Mouse (Mus musculus) heart, adult 2 months (tissue): ENCODE measurements at regions not wholly inside any gene's neighbourhood (a gene's known extent, or its start where the extent isn't known, plus 50 kb on each side); places are given as distances from the start of the nearest gene placed in this dataset.

Experiments
- DNase-seq, 2 experiments: peaks; one replicate each; pipeline ENCODE4 v3.0.0; 2021
- H3K27ac ChIP-seq: fragments of 200-600 bp; 2 replicates; pipeline ENCODE4 v1.8.1; 2022
- H3K27me3 ChIP-seq: fragments of 200-500 bp; 2 replicates; pipeline ENCODE4 v1.6.1; 2012; ENCODE audit warnings: mild to moderate bottlenecking, low read length, inconsistent platforms, mixed read lengths; ENCODE audit not compliant: control insufficient read depth, insufficient read depth
- H3K36me3 ChIP-seq: fragments of 200-500 bp; 2 replicates; pipeline ENCODE4 v1.6.1; 2012; ENCODE audit warnings: low read length, inconsistent platforms; ENCODE audit not compliant: control insufficient read depth, insufficient read depth
- H3K4me1 ChIP-seq: fragments of 200-500 bp; 2 replicates; pipeline ENCODE4 v1.6.1; 2011; ENCODE audit warnings: low read length; ENCODE audit not compliant: control insufficient read depth, insufficient read depth
- H3K4me3 ChIP-seq: fragments of 200-600 bp; 2 replicates; pipeline ENCODE4 v1.8.1; 2022
- H3K79me2 ChIP-seq: fragments of 200-500 bp; replicated peaks from 2 replicates; pipeline ENCODE4 v1.6.1; 2012; ENCODE audit warnings: mild to moderate bottlenecking, inconsistent platforms, low read length, moderate library complexity, mixed read lengths; ENCODE audit not compliant: control insufficient read depth, insufficient read depth
- H3K9ac ChIP-seq: fragments of 200-500 bp; 2 replicates; pipeline ENCODE4 v1.6.1; 2012; ENCODE audit warnings: low read depth, mild to moderate bottlenecking, control low read depth, inconsistent platforms, low read length, mixed read lengths
- CTCF ChIP-seq: fragments of 200-600 bp; IDR thresholded peaks from 2 replicates; pipeline ENCODE4 v1.8.1; 2022; ENCODE audit warnings: antibody characterized with exemption, mild to moderate bottlenecking, moderate library complexity
- EP300 ChIP-seq: fragments of 200-500 bp; IDR thresholded peaks from 2 replicates; pipeline ENCODE4 v1.6.1; 2011; ENCODE audit warnings: low read depth, low read length, control low read depth; ENCODE audit not compliant: insufficient read depth
- POLR2A ChIP-seq: fragments of 200-500 bp; IDR thresholded peaks from 2 replicates; pipeline ENCODE4 v1.6.1; 2011; ENCODE audit warnings: mild to moderate bottlenecking, low read depth, low read length, control low read depth; ENCODE audit not compliant: insufficient read depth
- WGBS: fragments of 180-500 bp; shearing (Covaris S2); methylation state at CpG from one replicate; pipeline ENCODE4 v1.1.7; 2018; 5-methylcytosine and 5-hydroxymethylcytosine counted together
- intact Hi-C: fragments of 180-260 bp; cut with DNase I; formaldehyde crosslinking; loops from one replicate; pipeline ENCODE4 v1.15.1; 2025

DNA sequence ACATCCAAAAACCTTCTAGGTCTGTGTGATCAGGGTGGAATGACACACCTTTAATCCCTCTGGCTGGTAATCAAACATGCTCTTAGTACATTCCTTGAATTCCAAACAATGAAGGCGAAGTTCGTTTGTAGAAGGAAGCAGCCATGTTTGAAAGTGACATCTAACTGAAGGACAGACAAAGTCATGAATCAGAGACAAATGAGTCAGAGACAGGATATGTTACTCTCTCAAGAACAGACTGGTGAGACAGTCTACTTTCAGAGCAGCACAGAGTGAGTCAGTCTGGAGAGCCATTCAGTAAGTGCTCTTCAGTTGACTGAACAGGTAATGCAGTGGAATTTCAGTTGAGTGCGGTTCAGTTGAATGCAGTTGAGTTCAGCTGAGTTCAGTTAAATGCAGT, 150.4 kb downstream of the Cpe start:
- H3K4me3 ChIP-seq: no peak overlapping the region
- H3K27me3 ChIP-seq: no peaks in the 10 kb centered on the region
- no peak for DNase-seq
- H3K36me3 ChIP-seq: no peaks in the 10 kb centered on the region
- no peaks in the 10 kb centered on the region for H3K4me1 ChIP-seq
- intact Hi-C loops: loop anchor here (10.0 kb wide), 1 partner anchor 338 kb away; the partner anchor contains the start of gene Tll1
- no peak overlapping the region for H3K9ac ChIP-seq
- WGBS: 74% methylated on average over 3 of the region's 3 CpGs
- H3K79me2 ChIP-seq: no peaks in the 10 kb centered on the region
- no peak overlapping the region for H3K27ac ChIP-seq
- TF ChIP-seq POLR2A: no peak
- TF ChIP-seq EP300: no peak
- no peak for TF ChIP-seq CTCF

DNA sequence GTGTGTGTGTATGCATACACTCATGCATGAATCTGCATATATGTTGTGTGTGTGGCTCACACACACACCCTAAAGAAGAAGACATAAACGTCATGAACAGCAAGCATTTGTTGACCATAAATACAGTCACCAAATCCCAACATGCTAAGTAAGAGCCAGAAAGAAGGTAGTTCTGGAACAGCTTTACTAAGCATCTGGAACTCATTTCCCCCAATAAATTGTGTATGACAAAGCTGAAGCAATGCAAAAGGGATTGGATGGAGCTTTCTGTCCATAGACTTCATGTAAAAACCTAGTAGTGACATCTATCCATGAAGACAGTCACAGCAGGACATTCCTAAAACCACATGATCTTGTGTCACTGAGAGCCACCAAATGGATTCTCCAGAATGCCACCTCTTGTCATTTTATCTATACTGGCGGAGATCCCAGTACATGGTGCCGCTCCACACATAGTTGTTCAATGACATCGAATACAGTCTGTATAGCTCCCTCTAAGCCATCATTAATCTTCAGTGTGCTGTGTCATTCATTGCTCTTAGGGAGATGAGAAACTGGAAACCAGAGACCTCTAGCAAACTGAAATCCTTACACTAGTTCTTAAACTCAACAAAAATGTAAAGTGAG, 152.9 kb downstream of the Cpe start:
- Histone ChIP-seq H3K27me3 (no peaks in the 10 kb centered on the region), H3K79me2 (no peaks in the 10 kb centered on the region), H3K4me3 (no peak overlapping the region), H3K4me1 (no peaks in the 10 kb centered on the region), H3K36me3 (no peaks in the 10 kb centered on the region), H3K27ac (no peak overlapping the region), H3K9ac (no peak overlapping the region)
- intact Hi-C loops: loop anchor here (10.0 kb wide), 1 partner anchor 335 kb away; the partner anchor contains the start of gene Tll1
- WGBS: 64% methylated on average over 4 of the region's 4 CpGs
- no peak for TF ChIP-seq CTCF
- TF ChIP-seq POLR2A: no peak
- TF ChIP-seq EP300: no peak
- no peak for DNase-seq

DNA sequence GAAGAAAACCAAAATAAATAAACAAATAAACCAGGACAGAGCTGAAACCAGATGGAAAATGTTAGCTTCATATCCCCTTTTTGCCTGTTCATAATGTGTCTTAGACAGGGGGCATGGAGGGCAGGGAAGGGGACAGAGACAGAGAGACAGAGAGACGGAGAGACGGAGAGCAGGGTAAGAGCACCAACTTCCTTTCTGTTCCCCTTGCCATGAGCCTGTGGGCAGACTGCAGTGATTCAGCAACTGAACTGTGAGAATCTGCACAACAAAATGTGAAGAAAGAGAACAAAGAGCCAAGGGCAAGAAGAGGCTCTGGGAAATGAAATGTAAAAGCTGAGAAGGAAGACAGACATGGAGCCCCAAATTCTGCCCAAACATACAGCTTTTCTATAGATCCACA, 161.1 kb downstream of the Cpe start:
- Histone ChIP-seq H3K27ac (no peak overlapping the region), H3K27me3 (no peaks in the 10 kb centered on the region), H3K36me3 (no peaks in the 10 kb centered on the region), H3K4me1 (no peaks in the 10 kb centered on the region), H3K9ac (no peak overlapping the region), H3K4me3 (no peak overlapping the region), H3K79me2 (no peaks in the 10 kb centered on the region)
- TF ChIP-seq EP300: no peak
- no peak for TF ChIP-seq POLR2A
- TF ChIP-seq CTCF: no peak
- DNase-seq: no peak
- WGBS: 79% methylated on average over 2 of the region's 2 CpGs
- intact Hi-C loops: no loop called here

DNA sequence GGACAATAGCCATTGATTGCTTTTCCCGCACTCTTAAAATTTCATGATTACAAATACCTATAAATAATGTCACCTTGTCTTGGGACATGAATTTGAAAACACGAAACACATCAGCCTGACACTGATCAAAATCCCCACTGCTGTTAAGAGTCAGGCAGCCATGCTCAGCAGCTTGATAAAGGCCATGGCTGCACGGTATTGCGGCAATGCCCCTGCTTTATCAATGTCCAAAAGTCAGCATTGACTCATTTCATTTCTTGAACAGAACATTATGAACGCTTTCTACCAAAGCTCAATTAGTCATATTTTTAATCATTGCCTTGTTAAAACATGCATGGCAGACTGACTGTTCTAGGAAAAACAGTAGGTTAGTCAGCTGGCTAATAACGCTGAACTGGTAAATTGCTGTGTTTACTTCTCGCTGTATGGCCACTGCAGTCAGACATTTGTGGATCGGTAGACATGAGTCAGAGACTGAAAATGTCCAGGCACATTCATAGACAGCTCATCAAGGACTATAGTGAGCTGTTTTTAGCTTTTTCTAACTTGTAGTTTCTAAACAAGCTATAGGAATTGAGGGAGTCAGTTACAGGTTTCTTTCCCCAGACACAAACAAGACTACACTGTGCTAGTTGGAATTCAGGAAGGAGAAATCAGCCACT, 170.3 kb downstream of the Cpe start:
- no peaks in the 10 kb centered on the region for H3K4me1 ChIP-seq
- TF ChIP-seq EP300: no peak
- no peak for TF ChIP-seq CTCF
- TF ChIP-seq POLR2A: no peak
- H3K9ac ChIP-seq: no peak overlapping the region
- no peaks in the 10 kb centered on the region for H3K36me3 ChIP-seq
- WGBS: 72% methylated on average over 8 of the region's 8 CpGs
- no peak overlapping the region for H3K27ac ChIP-seq
- intact Hi-C loops: no loop called here
- no peaks in the 10 kb centered on the region for H3K79me2 ChIP-seq
- DNase-seq: no peak
- H3K27me3 ChIP-seq: no peaks in the 10 kb centered on the region
- no peak overlapping the region for H3K4me3 ChIP-seq

DNA sequence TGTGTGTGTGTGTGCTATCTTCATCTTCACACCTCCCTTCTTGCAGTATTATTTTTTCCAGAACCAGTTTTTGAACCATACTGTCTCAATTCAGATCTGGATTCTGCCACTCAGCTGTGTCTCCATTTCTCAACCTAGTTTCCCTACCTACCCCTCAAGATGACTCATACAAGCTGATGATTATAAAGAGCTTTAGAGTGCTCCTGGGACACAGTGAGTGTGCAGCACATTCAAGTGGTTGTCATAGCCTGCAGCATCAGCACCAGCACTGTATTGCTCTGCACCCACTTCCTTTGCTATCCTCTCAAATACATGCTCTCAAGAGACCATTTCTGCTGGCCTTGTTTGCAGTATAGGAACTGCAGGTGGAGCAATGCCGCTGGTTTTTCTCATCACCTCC, 173.2 kb downstream of the Cpe start:
- intact Hi-C loops: no loop called here
- Histone ChIP-seq H3K79me2 (no peaks in the 10 kb centered on the region), H3K4me3 (no peak overlapping the region), H3K9ac (no peak overlapping the region), H3K4me1 (no peaks in the 10 kb centered on the region), H3K27me3 (no peaks in the 10 kb centered on the region), H3K27ac (no peak overlapping the region), H3K36me3 (no peaks in the 10 kb centered on the region)
- 67% methylated on average over 1 of the region's 1 CpGs for WGBS
- DNase-seq: no peak
- TF ChIP-seq CTCF: no peak
- no peak for TF ChIP-seq POLR2A
- no peak for TF ChIP-seq EP300

DNA sequence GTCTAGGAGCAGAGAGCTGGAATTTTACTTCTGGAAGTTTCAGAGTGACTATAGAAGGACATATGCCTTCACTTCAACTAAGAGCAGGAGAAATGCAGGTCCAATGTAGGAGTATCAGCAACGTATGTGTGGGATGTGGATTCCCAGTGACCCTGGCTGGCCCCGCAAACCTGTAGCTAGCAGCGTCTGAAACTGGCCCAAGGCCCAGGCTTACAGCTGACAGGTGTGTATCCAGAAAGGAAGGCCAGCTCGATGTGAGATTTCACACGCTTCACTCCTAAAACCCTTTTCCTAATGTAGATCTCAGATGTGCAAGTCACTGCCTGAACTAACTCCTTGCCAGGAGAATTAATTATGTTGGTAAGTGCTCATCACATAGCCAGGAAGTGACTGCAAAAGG, 176.9 kb downstream of the Cpe start:
- Histone ChIP-seq H3K9ac (no peak overlapping the region), H3K27ac (no peak overlapping the region), H3K4me1 (no peaks in the 10 kb centered on the region), H3K27me3 (no peaks in the 10 kb centered on the region), H3K79me2 (no peaks in the 10 kb centered on the region), H3K4me3 (no peak overlapping the region), H3K36me3 (no peaks in the 10 kb centered on the region)
- peak; percentile 20 to 37 for DNase-seq
- TF ChIP-seq CTCF: no peak
- TF ChIP-seq EP300: no peak
- no peak for TF ChIP-seq POLR2A
- 48% methylated on average over 5 of the region's 5 CpGs for WGBS
- intact Hi-C loops: no loop called here
